Mouse (Mus musculus): Measurements from ENCODE around the gene a. TPM values are rescaled to one million over a fixed set of nuclear protein-coding genes. Genes with fewer than 3 reads are reported as not detected.

The a gene
- total and polyA plus RNA-seq, 3 experiments = 7.8 to 23.8 (median 10.9) TPM

GRCm38 (mm10) chr2:154991411-154991810 is 200.2 kb downstream of the a start:
- H3K79me2 ChIP-seq (replicated peaks; ENCODE audit: control insufficient read depth, extremely low read depth, insufficient read depth, poor library complexity, severe bottlenecking) = no peaks in the 10 kb centered on the region
- no peak overlapping the region for H3K4me3 ChIP-seq (replicated peaks in 1 of 3; ENCODE audit: low read depth in 2 of 3, low read length in 2 of 3, poor library complexity in 1 of 3)
- no peaks in the 10 kb centered on the region for H3K36me3 ChIP-seq (replicated peaks in 1 of 2; ENCODE audit: control insufficient read depth in 1 of 2, insufficient read depth in 1 of 2, low read length in 1 of 2)
- H3K4me1 ChIP-seq (ENCODE audit: control insufficient read depth in 1 of 2, insufficient read depth in 2 of 2) = peaks cover 0 to 11% of the 10 kb centered on the region in 2 experiments; a peak in 1 of 4 replicates
- H3K9me3 ChIP-seq (replicated peaks; ENCODE audit: low read length) = peaks cover 2% of the 10 kb centered on the region
- no peak for DNase-seq (ENCODE audit: extremely low read depth)
- no peak overlapping the region for H3K27ac ChIP-seq (ENCODE audit: insufficient read depth, low read depth)
- dilution Hi-C loops (cut with MboI; ENCODE audit: extremely low pct_ligation_motif_present, extremely low pct_unique_long_range_greater_than_20kb, low sequenced_read_pairs) = no loop called here
- no peak overlapping the region for H3K4me2 ChIP-seq (ENCODE audit: insufficient read depth, low read depth, poor library complexity, severe bottlenecking)
- in situ Hi-C loops (cut with MboI; ENCODE audit: low pct_ligation_motif_present, low pct_unique_long_range_greater_than_20kb, low sequenced_read_pairs) = no loop called here
- H3K27me3 ChIP-seq (replicated peaks) = no peaks in the 10 kb centered on the region
- no peak for TF ChIP-seq E2F4 (IDR thresholded peaks at IDR 0.05; ENCODE audit: insufficient replicate concordance, low read depth, low read length)
- no peak for TF ChIP-seq MAX (IDR thresholded peaks at IDR 0.05; ENCODE audit: low read length)
- TF ChIP-seq CTCF (conservative IDR thresholded peaks at IDR 0.05 in 1 of 2, IDR thresholded peaks at IDR 0.05 in 1 of 2; ENCODE audit: low read depth in 2 of 2, low read length in 2 of 2) = no peak
- no peak for TF ChIP-seq IRF4 (IDR thresholded peaks at IDR 0.05; ENCODE audit: low read depth, low read length)
- no peak for TF ChIP-seq ETS1 (conservative IDR thresholded peaks at IDR 0.05; ENCODE audit: low read depth, low read length)
- TF ChIP-seq POLR2AphosphoS2 (IDR thresholded peaks at IDR 0.05; ENCODE audit: low read depth, low read length) = no peak
- TF ChIP-seq USF2 (conservative IDR thresholded peaks at IDR 0.05; ENCODE audit: low read depth, low read length) = no peak
- TF ChIP-seq MXI1 (IDR thresholded peaks at IDR 0.05; ENCODE audit: low read depth, low read length) = no peak
- no peak overlapping the region for H3K9ac ChIP-seq (ENCODE audit: insufficient read depth, low read depth)

GRCm38 (mm10) chr2:154992083-154992482 is 200.9 kb downstream of the a start:
- no peak for DNase-seq (ENCODE audit: extremely low read depth)
- Histone ChIP-seq H3K9me3 (replicated peaks; ENCODE audit: low read length) (peaks cover 2% of the 10 kb centered on the region), H3K4me1 (ENCODE audit: control insufficient read depth in 1 of 2, insufficient read depth in 2 of 2) (peaks cover 0 to 11% of the 10 kb centered on the region in 2 experiments; a peak in 1 of 4 replicates), H3K9ac (ENCODE audit: insufficient read depth, low read depth) (no peak overlapping the region), H3K36me3 (replicated peaks in 1 of 2; ENCODE audit: control insufficient read depth in 1 of 2, insufficient read depth in 1 of 2, low read length in 1 of 2) (no peaks in the 10 kb centered on the region), H3K27me3 (replicated peaks) (no peaks in the 10 kb centered on the region), H3K79me2 (replicated peaks; ENCODE audit: control insufficient read depth, extremely low read depth, insufficient read depth, poor library complexity, severe bottlenecking) (no peaks in the 10 kb centered on the region), H3K4me3 (replicated peaks in 1 of 3; ENCODE audit: low read depth in 2 of 3, low read length in 2 of 3, poor library complexity in 1 of 3) (no peak overlapping the region), H3K4me2 (ENCODE audit: insufficient read depth, low read depth, poor library complexity, severe bottlenecking) (no peak overlapping the region), H3K27ac (ENCODE audit: insufficient read depth, low read depth) (no peak overlapping the region)
- in situ Hi-C loops (cut with MboI; ENCODE audit: low pct_ligation_motif_present, low pct_unique_long_range_greater_than_20kb, low sequenced_read_pairs) (no loop called here), dilution Hi-C loops (cut with MboI; ENCODE audit: extremely low pct_ligation_motif_present, extremely low pct_unique_long_range_greater_than_20kb, low sequenced_read_pairs) (no loop called here)
- TF ChIP-seq CTCF (conservative IDR thresholded peaks at IDR 0.05 in 1 of 2, IDR thresholded peaks at IDR 0.05 in 1 of 2; ENCODE audit: low read depth in 2 of 2, low read length in 2 of 2) (no peak), NRF1 (IDR thresholded peaks at IDR 0.05; ENCODE audit: low read depth, low read length) (no peak), PAX5 (IDR thresholded peaks at IDR 0.05; ENCODE audit: low read length) (no peak), UBTF (IDR thresholded peaks at IDR 0.05; ENCODE audit: low read depth, low read length) (no peak), ZMIZ1 (IDR thresholded peaks at IDR 0.05; ENCODE audit: low read depth, low read length) (no peak), SIN3A (IDR thresholded peaks at IDR 0.05; ENCODE audit: low read length) (no peak), ZNF384 (IDR thresholded peaks at IDR 0.05; ENCODE audit: low read depth, low read length) (no peak), SMC3 (IDR thresholded peaks at IDR 0.05; ENCODE audit: low read depth, low read length) (no peak), ELF1 (IDR thresholded peaks at IDR 0.05; ENCODE audit: low read depth, low read length) (no peak), BHLHE40 (IDR thresholded peaks at IDR 0.05; ENCODE audit: low read depth, low read length) (no peak), TCF12 (IDR thresholded peaks at IDR 0.05; ENCODE audit: low read depth, low read length) (no peak), MAX (IDR thresholded peaks at IDR 0.05; ENCODE audit: low read length) (no peak), HCFC1 (IDR thresholded peaks at IDR 0.05; ENCODE audit: low read depth, low read length) (no peak), CHD1 (IDR thresholded peaks at IDR 0.05; ENCODE audit: low read depth, low read length) (no peak)

All from CH12.LX (cell line).